Mouse (Mus musculus) granulocyte monocyte progenitor cell, adult 5-6 weeks (primary cell): ENCODE results near the gene Zdhhc16. TPM values are rescaled to one million over a fixed set of nuclear protein-coding genes. Genes with fewer than 3 reads are reported as not detected.

Source experiments
- ATAC-seq: replicated peaks from 2 replicates; pipeline ENCODE4 v1.8.0; 2016; ENCODE audit warnings: mild to moderate bottlenecking, moderate TSS enrichment, inconsistent platforms; ENCODE audit not compliant: poor library complexity, severe bottlenecking
- total RNA-seq, 2 experiments: library from RNA; stranded (forward) in 1 of 2; stranded (reverse) in 1 of 2; fragments of 200-712, 200-1000 nt in 1 of 2; fragments of >200 nt in 1 of 2; fragmentation: Nextera tagmentation in 1 of 2; gene quantifications; 2 replicates each; pipeline ENCODE4 v1.2.3; 2014 to 2017

Zdhhc16 gene
- total RNA-seq, 2 experiments from 2014 or later, result 47.2 to 77.4 TPM

- ATAC-seq, result 0 out of 2 replicates have a peak, but pooled peaks have one; percentile 0
Observed at GRCm38 (mm10) chr19:41981931-41982790, 48.9 kb downstream of the Zdhhc16 start.

- peak; percentile 44 for ATAC-seq
Observed at GRCm38 (mm10) chr19:41982791-41983150, 49.5 kb downstream of the Zdhhc16 start.

GRCm38 (mm10) chr19:41985994-41986393 is 52.7 kb downstream of the Zdhhc16 start:
- ATAC-seq, result no peak

- no peak for ATAC-seq
Observed at GRCm38 (mm10) chr19:41987206-41987605, 53.9 kb downstream of the Zdhhc16 start.

- peak; percentile 55 for ATAC-seq
Observed at GRCm38 (mm10) chr19:41989810-41990209, 56.5 kb downstream of the Zdhhc16 start.

GRCm38 (mm10) chr19:41991926-41992477 is 58.7 kb downstream of the Zdhhc16 start:
- no peak for ATAC-seq

- peak; percentile 47 for ATAC-seq
Observed at GRCm38 (mm10) chr19:41992971-41993370, 59.7 kb downstream of the Zdhhc16 start.

GRCm38 (mm10) chr19:41993484-41993883 is 60.2 kb downstream of the Zdhhc16 start:
- ATAC-seq, result no peak

Other genes with a start within 250 kb of the Zdhhc16 start
- gene Slit1, start 189.8 kb upstream of the Zdhhc16 start, total RNA-seq (2014; fragmentation: Nextera tagmentation), result 0.30 TPM in 1 of 2 replicates, not detected in the other
- 0.15 and 0.17 TPM in 2 replicates for gene Slit1, start 189.8 kb upstream of the Zdhhc16 start, total RNA-seq (2017)
- gene Arhgap19, start 131.4 kb upstream of the Zdhhc16 start, total RNA-seq (2014; fragmentation: Nextera tagmentation), result 19.8 and 25.9 TPM in 2 replicates
- gene Arhgap19, start 131.4 kb upstream of the Zdhhc16 start, total RNA-seq (2017), result 43.2 and 55.3 TPM in 2 replicates
- gene Frat1, start 103.5 kb upstream of the Zdhhc16 start, total RNA-seq (2014; fragmentation: Nextera tagmentation), result 2.6 and 5.6 TPM in 2 replicates
- gene Frat1, start 103.5 kb upstream of the Zdhhc16 start, total RNA-seq (2017), result 10.0 and 11.2 TPM in 2 replicates
- gene Frat2, start 85.3 kb upstream of the Zdhhc16 start, total RNA-seq (2014; fragmentation: Nextera tagmentation), result 18.9 and 20.6 TPM in 2 replicates
- 25.7 and 33.4 TPM in 2 replicates for gene Frat2, start 85.3 kb upstream of the Zdhhc16 start, total RNA-seq (2017)
- gene Rrp12, start 37.3 kb upstream of the Zdhhc16 start, total RNA-seq (2014; fragmentation: Nextera tagmentation), result 14.8 and 22.3 TPM in 2 replicates
- 18.1 and 20.1 TPM in 2 replicates for gene Rrp12, start 37.3 kb upstream of the Zdhhc16 start, total RNA-seq (2017)
- gene Pgam1, start 21.6 kb upstream of the Zdhhc16 start, total RNA-seq (2014; fragmentation: Nextera tagmentation), result 865 and 869 TPM in 2 replicates
- gene Pgam1, start 21.6 kb upstream of the Zdhhc16 start, total RNA-seq (2017), result 502 and 504 TPM in 2 replicates
- 62.5 and 87.5 TPM in 2 replicates for gene Exosc1, start 57 bp upstream of the Zdhhc16 start, total RNA-seq (2014; fragmentation: Nextera tagmentation)
- 69.5 and 82.4 TPM in 2 replicates for gene Exosc1, start 57 bp upstream of the Zdhhc16 start, total RNA-seq (2017)
- gene Mms19, start 47.7 kb downstream of the Zdhhc16 start, total RNA-seq (2014; fragmentation: Nextera tagmentation), result 56.9 and 59.4 TPM in 2 replicates
- gene Mms19, start 47.7 kb downstream of the Zdhhc16 start, total RNA-seq (2017), result 36.2 and 37.4 TPM in 2 replicates
- gene Ubtd1, start 48.3 kb downstream of the Zdhhc16 start, total RNA-seq (2014; fragmentation: Nextera tagmentation), result 25.4 and 38.5 TPM in 2 replicates
- gene Ubtd1, start 48.3 kb downstream of the Zdhhc16 start, total RNA-seq (2017), result 6.4 and 9.5 TPM in 2 replicates
- not detected in 2 replicates for gene Ankrd2, start 102.5 kb downstream of the Zdhhc16 start, total RNA-seq (2014; fragmentation: Nextera tagmentation)
- not detected in 2 replicates for gene Ankrd2, start 102.5 kb downstream of the Zdhhc16 start, total RNA-seq (2017)
- not detected in 2 replicates for gene Hoga1, start 112.1 kb downstream of the Zdhhc16 start, total RNA-seq (2014; fragmentation: Nextera tagmentation)
- gene Hoga1, start 112.1 kb downstream of the Zdhhc16 start, total RNA-seq (2017), result not detected in 2 replicates
- gene 4933411K16Rik, start 118.8 kb downstream of the Zdhhc16 start, total RNA-seq (2014; fragmentation: Nextera tagmentation), result not detected in 2 replicates
- gene 4933411K16Rik, start 118.8 kb downstream of the Zdhhc16 start, total RNA-seq (2017), result not detected in 2 replicates
- gene Morn4, start 152.9 kb downstream of the Zdhhc16 start, total RNA-seq (2014; fragmentation: Nextera tagmentation), result 1.5 and 2.5 TPM in 2 replicates
- 0.09 and 0.72 TPM in 2 replicates for gene Morn4, start 152.9 kb downstream of the Zdhhc16 start, total RNA-seq (2017)
- 19.1 and 21.9 TPM in 2 replicates for gene Pi4k2a, start 157.0 kb downstream of the Zdhhc16 start, total RNA-seq (2014; fragmentation: Nextera tagmentation)
- 6.7 and 7.1 TPM in 2 replicates for gene Pi4k2a, start 157.0 kb downstream of the Zdhhc16 start, total RNA-seq (2017)
- 9.9 and 12.0 TPM in 2 replicates for gene Avpi1, start 195.6 kb downstream of the Zdhhc16 start, total RNA-seq (2014; fragmentation: Nextera tagmentation)
- gene Avpi1, start 195.6 kb downstream of the Zdhhc16 start, total RNA-seq (2017), result 4.5 and 10.7 TPM in 2 replicates
- gene Marveld1, start 213.9 kb downstream of the Zdhhc16 start, total RNA-seq (2014; fragmentation: Nextera tagmentation), result 15.1 and 19.7 TPM in 2 replicates
- 13.2 and 13.9 TPM in 2 replicates for gene Marveld1, start 213.9 kb downstream of the Zdhhc16 start, total RNA-seq (2017)
- 34.6 and 35.5 TPM in 2 replicates for gene Zfyve27, start 230.5 kb downstream of the Zdhhc16 start, total RNA-seq (2014; fragmentation: Nextera tagmentation)
- gene Zfyve27, start 230.5 kb downstream of the Zdhhc16 start, total RNA-seq (2017), result 21.1 and 26.4 TPM in 2 replicates